Mouse (Mus musculus) intestine, embryonic 14.5 days (tissue): Measurements from ENCODE around the gene Pdia5. TPM values are rescaled to one million over a fixed set of nuclear protein-coding genes. Genes with fewer than 3 reads are reported as not detected.

ENCODE experiments used
- ATAC-seq: fragments of 200-750 bp; cut with Nextera tagmentation; replicated peaks from 2 replicates; pipeline ENCODE4 v1.8.0; 2017; ENCODE audit warnings: low read depth, moderate number of reproducible peaks, moderate TSS enrichment, moderate library complexity; ENCODE audit not compliant: low FRiP score, low TSS enrichment
- DNase-seq: peaks from one replicate; pipeline ENCODE4 v3.0.0-alpha.2; 2018; ENCODE audit warnings: low spot score
- H3K27ac ChIP-seq: fragments of 300-500 bp; sonication (generic); 2 replicates; pipeline ENCODE4 v1.5.1; 2014; ENCODE audit warnings: low read depth, mild to moderate bottlenecking, control low read depth
- H3K27me3 ChIP-seq: fragments of 300-500 bp; sonication (generic); replicated peaks from 2 replicates; pipeline ENCODE4 v1.6.1; 2014; ENCODE audit warnings: low read length, control low read depth; ENCODE audit not compliant: control insufficient read depth, insufficient read depth
- H3K36me3 ChIP-seq: fragments of 300-500 bp; sonication (generic); 2 replicates; pipeline ENCODE4 v1.6.1; 2014; ENCODE audit warnings: low read length, control low read depth; ENCODE audit not compliant: control insufficient read depth, insufficient read depth
- H3K4me1 ChIP-seq: fragments of 300-500 bp; sonication (generic); replicated peaks from 2 replicates; pipeline ENCODE4 v1.6.1; 2014; ENCODE audit warnings: low read length, control low read depth, mixed read lengths; ENCODE audit not compliant: control insufficient read depth, insufficient read depth
- H3K4me2 ChIP-seq: fragments of 300-500 bp; sonication (generic); 2 replicates; pipeline ENCODE4 v1.6.1; 2014; ENCODE audit warnings: low read length
- H3K4me3 ChIP-seq: fragments of 300-500 bp; sonication (generic); 2 replicates; pipeline ENCODE4 v1.5.1; 2014; ENCODE audit warnings: low read depth, low read length, control low read depth, mixed read lengths
- H3K9ac ChIP-seq: fragments of 300-500 bp; sonication (generic); 2 replicates; pipeline ENCODE4 v1.6.1; 2014; ENCODE audit warnings: mild to moderate bottlenecking, low read length
- H3K9me3 ChIP-seq: fragments of 300-500 bp; sonication (generic); 2 replicates; pipeline ENCODE4 v1.6.1; 2016; ENCODE audit warnings: low read length, control low read depth; ENCODE audit not compliant: control insufficient read depth
- WGBS: fragments of 180-500 bp; shearing (Covaris S2); extraction: QIAGEN DNeasy Blood & Tissue Kit; methylation state at CpG from one replicate; pipeline ENCODE4 v1.1.7; 2014; 5-methylcytosine and 5-hydroxymethylcytosine counted together
- polyA plus RNA-seq: library from polyadenylated mRNA; unstranded; fragments of >200 nt; fragmentation: Nextera tagmentation; extraction: Ambion mirVana; gene quantifications from 2 replicates; pipeline ENCODE4 v1.2.1, GENCODE M21; 2014

Gene Pdia5
- polyA plus RNA-seq, 1 experiment from 2014 or later: 19.7 TPM

- no peak overlapping the region for H3K4me2 ChIP-seq
- no peaks in the 10 kb centered on the region for H3K36me3 ChIP-seq
- no peak overlapping the region for H3K4me3 ChIP-seq
- ATAC-seq: no peak
- H3K4me1 ChIP-seq: no peaks in the 10 kb centered on the region
- no peaks in the 10 kb centered on the region for H3K9me3 ChIP-seq
- DNase-seq: no peak
- 93% methylated on average over 14 of the region's 14 CpGs for WGBS
- no peak overlapping the region for H3K9ac ChIP-seq
- H3K27ac ChIP-seq: no peak overlapping the region
- no peaks in the 10 kb centered on the region for H3K27me3 ChIP-seq
Measured at GRCm38 (mm10) chr16:35472569-35473275, 18.0 kb downstream of the Pdia5 start.

- Histone ChIP-seq H3K9ac (no peak overlapping the region), H3K27ac (no peak overlapping the region), H3K4me3 (no peak overlapping the region), H3K4me2 (no peak overlapping the region), H3K9me3 (no peaks in the 10 kb centered on the region), H3K4me1 (no peaks in the 10 kb centered on the region), H3K27me3 (no peaks in the 10 kb centered on the region), H3K36me3 (no peaks in the 10 kb centered on the region)
- DNase-seq: no peak
- WGBS: 90% methylated on average over 17 of the region's 17 CpGs
- no peak for ATAC-seq
Measured at GRCm38 (mm10) chr16:35471841-35472568, 18.7 kb downstream of the Pdia5 start.

GRCm38 (mm10) chr16:35470983-35471382 lies 19.7 kb downstream of the Pdia5 start:
- ATAC-seq (no peak), DNase-seq (no peak)
- Histone ChIP-seq H3K9ac (no peak overlapping the region), H3K4me1 (no peaks in the 10 kb centered on the region), H3K4me2 (no peak overlapping the region), H3K4me3 (no peak overlapping the region), H3K27ac (no peak overlapping the region), H3K27me3 (no peaks in the 10 kb centered on the region), H3K36me3 (no peaks in the 10 kb centered on the region), H3K9me3 (no peaks in the 10 kb centered on the region)
- WGBS: 79% methylated on average over 8 of the region's 8 CpGs

- Histone ChIP-seq H3K27ac (no peak overlapping the region), H3K4me2 (no peak overlapping the region), H3K27me3 (no peaks in the 10 kb centered on the region), H3K36me3 (0 out of 2 replicates have a peak, but pooled peaks cover 4% of the 10 kb centered on the region), H3K9me3 (no peaks in the 10 kb centered on the region), H3K4me1 (no peaks in the 10 kb centered on the region), H3K4me3 (no peak overlapping the region), H3K9ac (no peak overlapping the region)
- DNase-seq (no peak), ATAC-seq (no peak)
- WGBS: 83% methylated on average over 8 of the region's 8 CpGs
Measured at GRCm38 (mm10) chr16:35470096-35470495, 20.6 kb downstream of the Pdia5 start.

- ATAC-seq (no peak), DNase-seq (no peak)
- Histone ChIP-seq H3K27me3 (no peaks in the 10 kb centered on the region), H3K4me1 (no peaks in the 10 kb centered on the region), H3K4me3 (no peak overlapping the region), H3K27ac (no peak overlapping the region), H3K36me3 (peaks cover 6% of the 10 kb centered on the region; the same call in 1 of the 2 replicates), H3K4me2 (no peak overlapping the region), H3K9ac (no peak overlapping the region), H3K9me3 (no peaks in the 10 kb centered on the region)
- 74% methylated on average over 6 of the region's 6 CpGs for WGBS
Measured at GRCm38 (mm10) chr16:35469016-35469415, 21.7 kb downstream of the Pdia5 start.

- 86% methylated on average over 2 of the region's 2 CpGs for WGBS
- H3K4me2 ChIP-seq: no peak overlapping the region
- no peak for ATAC-seq
Measured at GRCm38 (mm10) chr16:35467044-35467443, 23.6 kb downstream of the Pdia5 start.

GRCm38 (mm10) chr16:35465808-35466351 lies 24.8 kb downstream of the Pdia5 start:
- DNase-seq: no peak
- 81% methylated on average over 4 of the region's 4 CpGs for WGBS
- ATAC-seq: no peak

More at GRCm38 (mm10) chr16:35467044-35467443, 23.6 kb downstream of the Pdia5 start:
- Histone ChIP-seq H3K36me3 (peaks cover 16% of the 10 kb centered on the region; the same call in 1 of the 2 replicates), H3K9me3 (no peaks in the 10 kb centered on the region), H3K4me3 (no peak overlapping the region), H3K4me1 (no peaks in the 10 kb centered on the region), H3K9ac (no peak overlapping the region), H3K27me3 (no peaks in the 10 kb centered on the region), H3K27ac (no peak overlapping the region)
- DNase-seq: no peak

GRCm38 (mm10) chr16:35464686-35465308 lies 25.9 kb downstream of the Pdia5 start:
- no peaks in the 10 kb centered on the region for H3K4me1 ChIP-seq
- no peak for DNase-seq
- no peaks in the 10 kb centered on the region for H3K27me3 ChIP-seq
- no peaks in the 10 kb centered on the region for H3K9me3 ChIP-seq
- no peak overlapping the region for H3K27ac ChIP-seq
- ATAC-seq: no peak
- no peak overlapping the region for H3K9ac ChIP-seq
- no peak overlapping the region for H3K4me3 ChIP-seq
- H3K4me2 ChIP-seq: no peak overlapping the region
- 85% methylated on average over 12 of the region's 12 CpGs for WGBS
- peaks cover 19% of the 10 kb centered on the region; the same call in 1 of the 2 replicates for H3K36me3 ChIP-seq

More at GRCm38 (mm10) chr16:35465808-35466351, 24.8 kb downstream of the Pdia5 start:
- no peaks in the 10 kb centered on the region for H3K9me3 ChIP-seq
- no peaks in the 10 kb centered on the region for H3K4me1 ChIP-seq
- no peaks in the 10 kb centered on the region for H3K27me3 ChIP-seq
- peaks cover 19% of the 10 kb centered on the region; the same call in 1 of the 2 replicates for H3K36me3 ChIP-seq
- no peak overlapping the region for H3K4me3 ChIP-seq
- no peak overlapping the region for H3K4me2 ChIP-seq
- H3K27ac ChIP-seq: no peak overlapping the region
- H3K9ac ChIP-seq: no peak overlapping the region
